Mouse (Mus musculus): Measurements from ENCODE around the gene Dido1. TPM values are rescaled to one million over a fixed set of nuclear protein-coding genes. Genes with fewer than 3 reads are reported as not detected.

The Dido1 gene
- polyA plus RNA-seq (2012; rRNA removed): 28.9 and 39.7 TPM in 2 replicates
- 26.4 and 31.4 TPM in 2 replicates for polyA plus RNA-seq (2014; fragmentation: Nextera tagmentation; extraction: Ambion mirVana)

DNA sequence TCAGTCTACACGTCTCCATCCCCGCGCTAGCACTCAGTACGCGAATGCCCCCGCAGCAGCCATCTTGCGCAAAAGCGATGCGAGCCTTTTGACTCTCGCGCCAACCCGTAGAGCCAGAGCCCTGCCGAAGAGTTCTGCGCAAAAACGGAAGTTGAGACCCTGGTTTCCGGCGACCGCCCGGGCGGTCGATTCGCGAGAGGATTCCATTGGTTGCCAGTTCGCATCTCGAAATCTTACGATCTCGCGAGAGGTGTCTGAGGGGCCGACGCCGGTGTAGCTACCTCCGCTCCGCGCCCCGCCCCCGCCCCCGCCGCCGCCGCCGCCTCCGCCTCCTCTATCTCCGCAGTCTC is at the start of gene Dido1, which contains the start of gene Gid8:
Dido1 (minus strand) TSS at position 77 of the 350 bp plus-strand sequence.
Gid8 (plus strand) TSS at position 195 of the 350 bp plus-strand sequence.
- peak; percentile 36; the same call in 1 of the 2 replicates for TF ChIP-seq POLR2A (IDR thresholded peaks at IDR 0.05; ENCODE audit: borderline replicate concordance, extremely low read depth, insufficient read depth, insufficient read length)
- H3K27me3 ChIP-seq (ENCODE audit: control insufficient read depth, insufficient read depth, low read length): no peaks in the 10 kb centered on the region
- DNase-seq (ENCODE audit: low spot score) (peak; percentile 98), ATAC-seq (ENCODE audit: low FRiP score, low read depth) (peak; percentile 95)
- peaks cover 28% of the 10 kb centered on the region for H3K36me3 ChIP-seq (ENCODE audit: control insufficient read depth, insufficient read depth, low read length)
- H3K4me1 ChIP-seq (ENCODE audit: control insufficient read depth, insufficient read depth, low read length): peaks cover 15% of the 10 kb centered on the region
- WGBS: under 1% methylated on average over 41 of the region's 43 CpGs
- H3K4me2 ChIP-seq (replicated peaks; ENCODE audit: low read depth, low read length, severe bottlenecking): peak within 1 kb of the TSS; percentile 91
- H3K4me3 ChIP-seq (replicated peaks; ENCODE audit: low read length): peak within 1 kb of the TSS; percentile 100
- peak within 1 kb of the TSS; percentile 73 for H3K27ac ChIP-seq (replicated peaks; ENCODE audit: low read depth, low read length)
- H3K9ac ChIP-seq (ENCODE audit: low read depth, low read length, severe bottlenecking): peak within 1 kb of the TSS; percentile 99
- no peaks in the 10 kb centered on the region for H3K9me3 ChIP-seq (ENCODE audit: control insufficient read depth, low read length)

- H3K4me2 ChIP-seq (replicated peaks; ENCODE audit: low read depth, low read length, severe bottlenecking): no peak overlapping the region
- no peaks in the 10 kb centered on the region for H3K27me3 ChIP-seq (ENCODE audit: control insufficient read depth, insufficient read depth, low read length)
- ATAC-seq (ENCODE audit: low FRiP score, low read depth): no peak
- H3K27ac ChIP-seq (replicated peaks; ENCODE audit: low read depth, low read length): no peak overlapping the region
- 53% methylated on average over 15 of the region's 15 CpGs for WGBS
- H3K4me1 ChIP-seq (ENCODE audit: control insufficient read depth, insufficient read depth, low read length): no peaks in the 10 kb centered on the region
- no peak for DNase-seq (ENCODE audit: low spot score)
- no peak for TF ChIP-seq POLR2A (IDR thresholded peaks at IDR 0.05; ENCODE audit: borderline replicate concordance, extremely low read depth, insufficient read depth, insufficient read length)
- H3K9me3 ChIP-seq (ENCODE audit: control insufficient read depth, low read length): no peaks in the 10 kb centered on the region
- H3K9ac ChIP-seq (ENCODE audit: low read depth, low read length, severe bottlenecking): no peak overlapping the region
- H3K36me3 ChIP-seq (ENCODE audit: control insufficient read depth, insufficient read depth, low read length): no peaks in the 10 kb centered on the region
- H3K4me3 ChIP-seq (replicated peaks; ENCODE audit: low read length): no peak overlapping the region
These were observed 48.9 kb upstream of the Dido1 start for GRCm38 (mm10) chr2:180758513-180759263.

DNA sequence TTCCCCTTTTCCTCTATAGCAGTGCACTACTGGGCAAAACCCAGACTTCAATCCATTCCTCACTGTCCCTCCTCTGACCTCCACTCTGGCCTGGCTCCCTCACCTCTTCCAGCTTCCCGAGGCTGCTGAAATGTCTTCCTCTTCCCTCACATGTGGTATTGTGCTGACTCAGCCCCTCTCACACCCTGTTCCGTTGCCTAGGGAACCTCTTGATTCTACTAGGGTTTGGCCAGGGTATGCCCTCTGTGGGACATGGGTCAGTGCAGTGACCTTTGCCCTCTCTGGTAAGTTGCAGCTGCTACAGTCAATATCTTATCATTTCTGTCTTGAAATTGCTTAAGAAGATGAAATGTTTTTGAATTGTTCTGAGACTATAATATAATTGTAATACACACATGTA is 47.0 kb upstream of the Dido1 start:
- H3K4me2 ChIP-seq (replicated peaks; ENCODE audit: low read depth, low read length, severe bottlenecking): no peak overlapping the region
- no peak overlapping the region for H3K4me3 ChIP-seq (replicated peaks; ENCODE audit: low read length)
- no peaks in the 10 kb centered on the region for H3K36me3 ChIP-seq (ENCODE audit: control insufficient read depth, insufficient read depth, low read length)
- 34% methylated on average over 2 of the region's 2 CpGs for WGBS
- no peak for ATAC-seq (ENCODE audit: low FRiP score, low read depth)
- DNase-seq (ENCODE audit: low spot score): no peak
- no peak overlapping the region for H3K9ac ChIP-seq (ENCODE audit: low read depth, low read length, severe bottlenecking)
- TF ChIP-seq POLR2A (IDR thresholded peaks at IDR 0.05; ENCODE audit: borderline replicate concordance, extremely low read depth, insufficient read depth, insufficient read length): no peak
- H3K27ac ChIP-seq (replicated peaks; ENCODE audit: low read depth, low read length): no peak overlapping the region
- no peaks in the 10 kb centered on the region for H3K9me3 ChIP-seq (ENCODE audit: control insufficient read depth, low read length)
- H3K27me3 ChIP-seq (ENCODE audit: control insufficient read depth, insufficient read depth, low read length): no peaks in the 10 kb centered on the region
- H3K4me1 ChIP-seq (ENCODE audit: control insufficient read depth, insufficient read depth, low read length): no peaks in the 10 kb centered on the region

DNA sequence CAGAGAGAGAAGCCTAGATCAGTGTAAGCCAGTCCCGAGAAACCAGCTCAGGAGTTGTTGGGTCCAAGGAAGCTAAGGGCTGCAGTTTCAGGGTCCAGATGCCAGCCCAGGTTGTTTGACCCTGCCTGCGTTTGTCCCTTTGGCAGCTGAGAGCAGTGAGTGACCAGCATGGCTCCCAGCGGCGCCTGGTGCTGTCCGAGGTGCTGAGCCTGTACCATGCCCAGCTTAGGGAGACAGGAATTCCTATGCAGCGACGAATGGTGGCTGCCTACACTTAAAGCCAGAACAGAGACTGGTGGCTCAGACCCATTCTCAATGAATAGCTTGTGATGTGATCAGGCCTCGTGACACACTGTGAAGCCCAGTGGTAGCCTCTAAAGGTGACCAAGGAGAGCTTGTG is 46.1 kb upstream of the Dido1 start:
- no peaks in the 10 kb centered on the region for H3K9me3 ChIP-seq (ENCODE audit: control insufficient read depth, low read length)
- H3K4me2 ChIP-seq (replicated peaks; ENCODE audit: low read depth, low read length, severe bottlenecking): no peak overlapping the region
- H3K4me3 ChIP-seq (replicated peaks; ENCODE audit: low read length): no peak overlapping the region
- WGBS: 4% methylated on average over 8 of the region's 8 CpGs
- DNase-seq (ENCODE audit: low spot score) (peak; percentile 72), ATAC-seq (ENCODE audit: low FRiP score, low read depth) (no peak)
- H3K27ac ChIP-seq (replicated peaks; ENCODE audit: low read depth, low read length): no peak overlapping the region
- H3K36me3 ChIP-seq (ENCODE audit: control insufficient read depth, insufficient read depth, low read length): no peaks in the 10 kb centered on the region
- TF ChIP-seq POLR2A (IDR thresholded peaks at IDR 0.05; ENCODE audit: borderline replicate concordance, extremely low read depth, insufficient read depth, insufficient read length): no peak
- H3K27me3 ChIP-seq (ENCODE audit: control insufficient read depth, insufficient read depth, low read length): no peaks in the 10 kb centered on the region
- H3K4me1 ChIP-seq (ENCODE audit: control insufficient read depth, insufficient read depth, low read length): no peaks in the 10 kb centered on the region
- no peak overlapping the region for H3K9ac ChIP-seq (ENCODE audit: low read depth, low read length, severe bottlenecking)

GRCm38 (mm10) chr2:180754976-180755688 is 45.3 kb upstream of the Dido1 start:
- H3K27me3 ChIP-seq (ENCODE audit: control insufficient read depth, insufficient read depth, low read length): no peaks in the 10 kb centered on the region
- H3K4me2 ChIP-seq (replicated peaks; ENCODE audit: low read depth, low read length, severe bottlenecking): no peak overlapping the region
- WGBS: 41% methylated on average over 5 of the region's 5 CpGs
- no peak overlapping the region for H3K4me3 ChIP-seq (replicated peaks; ENCODE audit: low read length)
- ATAC-seq (ENCODE audit: low FRiP score, low read depth) (no peak), DNase-seq (ENCODE audit: low spot score) (no peak)
- TF ChIP-seq POLR2A (IDR thresholded peaks at IDR 0.05; ENCODE audit: borderline replicate concordance, extremely low read depth, insufficient read depth, insufficient read length): no peak
- H3K9me3 ChIP-seq (ENCODE audit: control insufficient read depth, low read length): no peaks in the 10 kb centered on the region
- no peak overlapping the region for H3K27ac ChIP-seq (replicated peaks; ENCODE audit: low read depth, low read length)
- H3K9ac ChIP-seq (ENCODE audit: low read depth, low read length, severe bottlenecking): no peak overlapping the region
- no peaks in the 10 kb centered on the region for H3K36me3 ChIP-seq (ENCODE audit: control insufficient read depth, insufficient read depth, low read length)
- no peaks in the 10 kb centered on the region for H3K4me1 ChIP-seq (ENCODE audit: control insufficient read depth, insufficient read depth, low read length)
